Mouse (Mus musculus) limb, embryonic 11.5 days (tissue): ENCODE results near the gene Nrip3. TPM values are rescaled to one million over a fixed set of nuclear protein-coding genes. Genes with fewer than 3 reads are reported as not detected.

ENCODE experiments used
- polyA plus RNA-seq: library from polyadenylated mRNA; unstranded; fragments of >200 nt; fragmentation: Nextera tagmentation; extraction: Ambion mirVana; gene quantifications from 2 replicates; pipeline ENCODE4 v1.2.1, GENCODE M21; 2014

The Nrip3 gene
- polyA plus RNA-seq, 1 experiment from 2014 or later: 0.20 TPM

Other genes starting within 250 kb of the Nrip3 start
- 48.3 and 52.3 TPM in 2 replicates for gene St5, start 78.4 kb downstream of the Nrip3 start, polyA plus RNA-seq
- gene Akip1, start 78.3 kb downstream of the Nrip3 start, polyA plus RNA-seq: 22.4 and 24.0 TPM in 2 replicates
- gene BC051019, start 58.2 kb downstream of the Nrip3 start, polyA plus RNA-seq: 0.20 TPM in 1 of 2 replicates, not detected in the other
- gene Ascl3, start 50.3 kb downstream of the Nrip3 start, polyA plus RNA-seq: not detected in 2 replicates
- gene Tmem9b, start 29.1 kb downstream of the Nrip3 start, polyA plus RNA-seq: 21.4 and 23.9 TPM in 2 replicates
- gene Scube2, start 83.7 kb upstream of the Nrip3 start, polyA plus RNA-seq: 0.40 and 0.87 TPM in 2 replicates
- 47.2 and 51.7 TPM in 2 replicates for gene Dennd5a, start 178.4 kb upstream of the Nrip3 start, polyA plus RNA-seq
- 75.7 and 79.4 TPM in 2 replicates for gene Tmem41b, start 204.9 kb upstream of the Nrip3 start, polyA plus RNA-seq
- gene Ipo7, start 236.2 kb upstream of the Nrip3 start, polyA plus RNA-seq: 19.8 and 33.0 TPM in 2 replicates